Mouse (Mus musculus) E14TG2a.4 (cell line): ENCODE measurements around the gene Scimp.

Experiments
- H3K27me3 ChIP-seq: 2 replicates; pipeline ENCODE4 v1.6.1; 2014; ENCODE audit warnings: low read length, control low read depth; ENCODE audit not compliant: insufficient read depth
- H3K36me3 ChIP-seq: 2 replicates; pipeline ENCODE4 v1.6.1; 2014; ENCODE audit warnings: low read length, control low read depth; ENCODE audit not compliant: insufficient read depth
- H3K4me1 ChIP-seq: replicated peaks from 2 replicates; pipeline ENCODE4 v1.6.1; 2014; ENCODE audit warnings: low read depth, low read length, control low read depth
- H3K4me3 ChIP-seq: replicated peaks from 2 replicates; pipeline ENCODE4 v1.5.1; 2014; ENCODE audit warnings: mild to moderate bottlenecking, low read length
- H3K9me3 ChIP-seq: 2 replicates; pipeline ENCODE4 v1.6.1; 2014; ENCODE audit warnings: low read length, control low read depth
- CTCF ChIP-seq: conservative IDR thresholded peaks from 2 replicates; pipeline ENCODE4 v1.5.1; 2014; ENCODE audit warnings: low read length
- NANOG ChIP-seq: IDR thresholded peaks from 2 replicates; pipeline ENCODE4 v1.6.1; 2014; ENCODE audit warnings: borderline replicate concordance, low read length, mixed read lengths
- POU5F1 ChIP-seq: IDR thresholded peaks from 2 replicates; pipeline ENCODE4 v1.6.1; 2014; ENCODE audit warnings: low read length, borderline replicate concordance

The Scimp gene

DNA sequence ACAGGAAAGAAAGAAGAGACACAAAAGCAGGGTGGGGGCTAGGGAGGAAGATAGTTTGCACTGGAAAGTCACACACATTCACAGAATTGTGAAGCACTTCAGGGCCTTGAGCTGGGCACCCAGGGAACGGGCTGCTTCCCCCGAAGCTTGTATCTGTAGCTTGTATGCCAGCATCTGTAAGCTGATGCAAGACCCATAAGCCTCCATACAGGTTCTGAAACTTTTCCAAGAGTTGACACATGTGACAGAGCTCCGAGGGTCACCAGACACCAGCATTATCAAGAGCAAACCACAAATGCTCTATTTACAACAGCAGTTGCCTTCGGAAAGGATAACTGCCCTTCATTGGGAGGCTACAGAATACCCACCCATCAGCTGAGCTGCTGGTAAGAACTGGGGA, 4.8 kb downstream of the Scimp start:
- no peak for TF ChIP-seq POU5F1
- no peak for TF ChIP-seq CTCF
- no peak for TF ChIP-seq NANOG
- Histone ChIP-seq H3K4me3 (no peak overlapping the region), H3K36me3 (no peaks in the 10 kb centered on the region), H3K4me1 (0 out of 2 replicates have a peak, but pooled peaks cover 7% of the 10 kb centered on the region), H3K9me3 (no peaks in the 10 kb centered on the region), H3K27me3 (peaks cover 8% of the 10 kb centered on the region; the same call in 1 of the 2 replicates)

DNA sequence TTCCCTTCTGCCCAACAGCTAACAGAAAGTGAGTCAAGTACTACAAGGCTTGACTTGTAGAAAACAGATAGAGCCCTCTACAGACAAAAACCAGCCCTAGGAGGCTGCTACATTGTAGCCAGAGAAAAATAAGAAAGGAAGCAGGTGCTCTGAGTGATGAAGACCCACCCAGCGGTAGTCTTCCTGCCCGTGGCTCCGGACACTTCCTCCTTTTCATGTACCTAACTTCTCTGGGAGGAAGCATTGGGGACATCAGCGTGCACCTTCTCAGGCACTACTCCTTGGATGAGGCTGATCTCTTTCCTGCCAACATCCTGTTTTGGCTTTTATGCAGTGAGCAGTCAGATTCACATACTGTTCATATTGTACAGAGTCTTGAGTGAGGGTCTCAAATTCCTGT, 5.7 kb downstream of the Scimp start:
- Histone ChIP-seq H3K36me3 (no peaks in the 10 kb centered on the region), H3K4me3 (no peak overlapping the region), H3K27me3 (peaks cover 8% of the 10 kb centered on the region; the same call in 1 of the 2 replicates), H3K9me3 (no peaks in the 10 kb centered on the region), H3K4me1 (0 out of 2 replicates have a peak, but pooled peaks cover 7% of the 10 kb centered on the region)
- no peak for TF ChIP-seq POU5F1
- TF ChIP-seq NANOG = no peak
- TF ChIP-seq CTCF = no peak

GRCm38 (mm10) chr11:70805641-70806175, 6.7 kb downstream of the Scimp start:
- Histone ChIP-seq H3K4me3 (no peak overlapping the region), H3K27me3 (peaks cover 8% of the 10 kb centered on the region; the same call in 1 of the 2 replicates), H3K4me1 (0 out of 2 replicates have a peak, but pooled peaks cover 7% of the 10 kb centered on the region), H3K36me3 (no peaks in the 10 kb centered on the region), H3K9me3 (no peaks in the 10 kb centered on the region)
- TF ChIP-seq NANOG = no peak
- TF ChIP-seq POU5F1 = no peak
- no peak for TF ChIP-seq CTCF

GRCm38 (mm10) chr11:70804395-70804794, 8.0 kb downstream of the Scimp start:
- H3K4me1 ChIP-seq = peaks cover 16% of the 10 kb centered on the region
- H3K27me3 ChIP-seq = peaks cover 8% of the 10 kb centered on the region; the same call in 1 of the 2 replicates
- TF ChIP-seq NANOG (no peak), POU5F1 (no peak), CTCF (no peak)
- H3K36me3 ChIP-seq = no peaks in the 10 kb centered on the region
- no peaks in the 10 kb centered on the region for H3K9me3 ChIP-seq
- H3K4me3 ChIP-seq = no peak overlapping the region

- H3K4me1 ChIP-seq = peaks cover 13% of the 10 kb centered on the region
- no peak overlapping the region for H3K4me3 ChIP-seq
- H3K27me3 ChIP-seq = peaks cover 8% of the 10 kb centered on the region; the same call in 1 of the 2 replicates
- no peaks in the 10 kb centered on the region for H3K36me3 ChIP-seq
- H3K9me3 ChIP-seq = no peaks in the 10 kb centered on the region
- no peak for TF ChIP-seq NANOG
- TF ChIP-seq POU5F1 = no peak
- TF ChIP-seq CTCF = no peak
Measured at GRCm38 (mm10) chr11:70803711-70804200, 8.6 kb downstream of the Scimp start.

DNA sequence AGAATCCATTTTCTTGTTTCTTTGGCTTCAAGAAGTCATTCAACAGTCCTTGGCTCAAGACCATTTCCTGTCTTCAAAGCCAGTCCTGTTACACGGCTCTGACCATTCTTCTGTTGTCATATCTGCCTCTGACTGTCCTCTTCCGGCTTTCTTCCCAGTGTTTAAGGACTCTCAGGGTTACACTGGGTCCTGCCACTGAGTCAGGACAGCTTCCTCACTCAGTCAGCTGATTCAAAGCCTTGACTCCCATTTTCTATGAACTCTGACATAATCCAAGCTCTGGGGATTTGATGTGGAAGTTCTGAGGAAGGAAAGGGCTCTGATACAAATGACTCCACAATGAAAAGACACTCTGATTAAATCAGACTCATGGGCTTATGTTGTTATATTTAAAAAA, 9.5 kb downstream of the Scimp start:
- Histone ChIP-seq H3K4me1 (peaks cover 9% of the 10 kb centered on the region), H3K9me3 (no peaks in the 10 kb centered on the region), H3K27me3 (peaks cover 8% of the 10 kb centered on the region; the same call in 1 of the 2 replicates), H3K4me3 (no peak overlapping the region), H3K36me3 (no peaks in the 10 kb centered on the region)
- TF ChIP-seq CTCF (no peak), NANOG (no peak)

GRCm38 (mm10) chr11:70802208-70802864, 10.1 kb downstream of the Scimp start:
- H3K4me3 ChIP-seq = no peak overlapping the region
- TF ChIP-seq CTCF = peak; percentile 89
- no peak for TF ChIP-seq NANOG
- TF ChIP-seq POU5F1 = no peak

GRCm38 (mm10) chr11:70792409-70792808, 20.0 kb downstream of the Scimp start:
- H3K36me3 ChIP-seq = no peaks in the 10 kb centered on the region
- H3K4me1 ChIP-seq = peaks cover 12% of the 10 kb centered on the region
- peaks cover 2% of the 10 kb centered on the region; the same call in 1 of the 2 replicates for H3K27me3 ChIP-seq
- H3K9me3 ChIP-seq = no peaks in the 10 kb centered on the region
- TF ChIP-seq POU5F1 (no peak), CTCF (no peak), NANOG (no peak)
- no peak overlapping the region for H3K4me3 ChIP-seq

More at GRCm38 (mm10) chr11:70802208-70802864, 10.1 kb downstream of the Scimp start:
- peaks cover 8% of the 10 kb centered on the region; the same call in 1 of the 2 replicates for H3K27me3 ChIP-seq
- no peaks in the 10 kb centered on the region for H3K36me3 ChIP-seq
- peaks cover 9% of the 10 kb centered on the region for H3K4me1 ChIP-seq
- H3K9me3 ChIP-seq = no peaks in the 10 kb centered on the region
